Mouse (Mus musculus) frontal cortex, postnatal 14 days (tissue): Measurements from ENCODE around the gene Gsk3a.
A peak's percentile ranks its signal among the peaks of the same experiment; 100 is the strongest.

Source experiments
- DNase-seq, 2 experiments: peaks; one replicate each; pipeline ENCODE4 v3.0.0; 2022; ENCODE audit warnings: low spot score in 2 of 2

Gsk3a gene

GRCm38 (mm10) chr7:25187662-25188650, 49.7 kb downstream of the Gsk3a start:
- peak; percentile 77 to 87 for DNase-seq

DNA sequence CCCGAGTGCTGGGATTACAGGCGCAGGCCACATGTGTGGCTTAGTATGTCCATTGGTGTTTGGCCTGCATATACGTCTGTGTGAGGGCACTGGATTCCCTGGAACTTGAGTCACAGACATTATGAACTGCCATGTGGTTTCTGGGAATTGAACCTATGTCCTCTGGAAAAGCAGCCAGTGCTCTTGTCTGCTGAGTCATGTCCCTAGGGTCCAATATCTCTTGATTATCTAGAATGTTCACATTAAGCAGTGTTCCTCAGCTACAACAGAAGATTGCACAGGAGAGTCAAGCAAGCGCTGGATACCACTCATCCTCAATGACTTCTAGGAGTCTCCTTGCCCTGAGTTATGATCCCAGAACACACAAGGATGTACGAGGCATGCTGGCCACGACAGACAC, 53.6 kb downstream of the Gsk3a start:
- DNase-seq, result no peak

DNA sequence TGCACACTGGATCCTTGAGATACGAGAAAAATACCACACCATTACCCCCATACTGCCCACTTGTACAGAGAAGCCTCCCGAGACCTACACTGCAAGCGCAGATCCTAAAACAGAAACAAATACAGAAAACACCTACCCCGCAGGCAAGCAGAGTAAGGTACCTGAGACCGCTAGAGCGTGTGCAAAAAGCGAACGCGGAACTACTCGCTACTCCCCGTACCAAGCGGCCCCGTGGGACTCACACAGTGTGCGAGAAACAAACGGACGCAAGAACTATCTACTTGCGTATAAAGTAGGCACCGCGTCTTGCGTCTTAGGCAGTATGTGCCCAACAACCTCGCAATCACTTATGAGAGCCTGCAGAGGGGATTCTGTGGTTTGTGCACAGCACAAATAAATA, 55.8 kb downstream of the Gsk3a start:
- no peak for DNase-seq

DNA sequence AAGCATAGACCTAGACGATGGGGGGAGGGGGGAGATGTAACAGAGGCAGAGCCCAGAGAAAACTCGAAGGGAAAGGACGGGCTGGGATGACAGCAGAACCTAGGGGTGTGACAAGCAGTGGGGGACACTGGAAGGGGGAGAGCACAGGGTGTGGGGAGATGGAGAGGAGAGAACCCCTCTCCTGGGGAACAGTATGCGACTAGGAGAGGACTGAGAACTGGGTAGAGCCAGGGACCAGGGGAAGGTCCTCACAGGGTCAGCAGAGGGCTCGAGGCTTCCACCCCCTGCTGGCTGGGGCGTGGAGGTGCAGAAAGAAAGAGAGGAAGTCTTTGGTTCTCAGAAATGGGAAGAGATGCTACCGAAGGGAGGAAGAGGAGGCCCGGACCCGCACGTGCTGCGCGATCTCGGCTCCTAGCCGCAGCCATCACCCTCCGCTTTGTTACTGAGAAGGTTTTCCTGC, 56.3 kb downstream of the Gsk3a start:
- DNase-seq, result no peak

- no peak for DNase-seq
Observed at GRCm38 (mm10) chr7:25180512-25180911, 57.1 kb downstream of the Gsk3a start.

GRCm38 (mm10) chr7:25179606-25180161, 58.0 kb downstream of the Gsk3a start, which contains the start of gene Pou2f2:
Gene Pou2f2, minus strand, starts transcription at chr7:25179726.
- DNase-seq, result peak; percentile 82 to 84

- DNase-seq, result peak in 1 of 2 experiments; percentile 32
Observed at GRCm38 (mm10) chr7:25178787-25179605, 58.7 kb downstream of the Gsk3a start.

DNA sequence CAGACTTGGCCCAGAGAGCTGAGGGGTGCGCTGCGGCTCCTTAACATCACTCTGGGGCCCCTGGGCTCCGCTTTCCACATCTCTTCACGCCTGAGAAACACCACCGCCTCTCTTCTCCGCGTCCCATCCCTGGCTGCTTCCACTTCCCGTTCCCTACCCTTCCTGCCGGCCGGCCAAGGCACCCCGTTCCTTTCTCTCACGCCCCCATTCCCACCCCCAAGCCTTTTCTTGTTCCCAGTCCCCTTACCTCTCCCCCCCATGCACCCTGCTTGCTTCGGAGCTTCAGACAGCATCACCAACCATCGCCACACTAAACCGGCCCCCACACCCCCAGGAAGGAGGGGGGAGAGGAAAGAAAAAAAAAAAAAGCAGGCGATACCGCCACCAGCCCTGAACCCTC, 59.3 kb downstream of the Gsk3a start:
- DNase-seq, result no peak
